Mouse (Mus musculus) forelimb bud, embryonic 11.5 days (tissue): ENCODE measurements around the gene Nubp1.

ENCODE experiments used
- DNase-seq: peaks from one replicate; pipeline ENCODE4 v3.0.0-alpha.2; 2012; ENCODE audit warnings: low read depth, low spot score

Nubp1 gene

DNA sequence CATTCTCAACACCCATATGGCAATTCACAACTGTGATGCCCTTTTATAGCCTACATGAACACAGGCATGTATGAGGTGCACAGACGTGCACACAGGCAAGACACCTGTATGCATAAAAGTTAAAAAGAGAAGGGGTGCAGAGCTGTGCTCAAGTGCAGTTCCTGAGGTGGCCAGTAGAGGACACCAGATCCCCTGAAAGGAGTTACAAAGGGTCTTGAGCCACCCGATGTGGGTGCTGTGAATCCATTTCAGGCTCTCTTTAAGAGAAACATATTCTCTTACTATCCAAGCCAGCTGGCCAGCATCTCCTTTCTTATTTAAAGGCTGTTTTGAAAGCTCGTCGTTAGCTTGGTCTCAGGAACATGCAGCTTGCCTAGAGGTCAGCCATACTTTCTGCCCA, 5.1 kb downstream of the Nubp1 start:
- no peak for DNase-seq

DNA sequence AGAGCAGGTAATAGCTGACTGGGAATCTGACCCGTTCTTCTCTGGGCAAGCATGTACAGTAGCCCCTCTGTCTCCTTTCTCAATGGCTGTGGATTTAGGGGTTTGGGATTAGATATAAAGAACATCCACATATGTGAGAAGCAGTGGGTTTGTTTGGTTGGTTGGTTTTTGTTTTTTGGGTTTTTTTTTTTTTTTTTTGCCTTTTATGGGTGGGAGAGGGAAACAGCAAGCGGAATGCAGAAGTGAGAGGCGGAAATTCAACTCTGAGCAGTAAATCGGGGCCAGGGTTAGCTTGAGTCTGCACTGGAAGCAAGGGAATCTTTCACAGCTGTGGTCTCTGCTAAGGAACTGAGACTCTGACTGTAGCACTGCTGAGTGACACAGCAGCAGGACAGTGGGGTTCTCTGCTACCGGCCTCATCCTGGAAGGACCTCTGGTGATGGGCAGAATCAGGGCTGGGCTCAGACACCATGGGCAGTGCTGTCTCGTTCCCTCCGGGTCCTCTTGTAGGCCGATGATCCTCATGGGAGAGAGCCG, 6.0 kb downstream of the Nubp1 start:
- DNase-seq, result no peak

DNA sequence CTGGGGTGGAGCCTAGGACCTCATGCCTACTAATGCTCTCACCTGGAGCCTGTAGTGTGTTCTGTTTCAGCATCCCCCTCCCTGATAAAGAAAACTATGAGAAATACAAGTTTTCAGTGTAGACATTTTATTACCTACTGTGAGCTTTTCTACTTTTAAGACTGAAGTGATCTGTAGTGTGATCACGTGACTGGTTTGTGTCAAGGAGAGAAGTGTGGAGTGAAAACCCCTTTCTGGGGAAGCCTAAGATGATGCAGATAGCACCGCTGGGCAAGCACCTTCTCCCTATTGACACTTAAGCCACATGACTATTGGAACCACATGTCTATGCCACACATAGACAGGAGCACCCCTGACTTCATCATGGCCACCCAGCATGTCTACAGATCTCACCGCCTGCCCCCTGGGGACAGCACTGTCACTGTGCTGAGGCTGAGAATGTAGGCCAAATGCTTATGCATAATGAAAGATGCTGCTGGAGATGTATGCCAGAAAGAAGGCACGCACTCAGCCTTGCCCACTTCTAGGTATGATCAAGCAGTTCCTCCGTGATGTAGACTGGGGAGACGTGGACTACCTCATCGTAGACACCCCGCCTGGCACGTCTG, 8.8 kb downstream of the Nubp1 start:
- DNase-seq, result no peak

DNA sequence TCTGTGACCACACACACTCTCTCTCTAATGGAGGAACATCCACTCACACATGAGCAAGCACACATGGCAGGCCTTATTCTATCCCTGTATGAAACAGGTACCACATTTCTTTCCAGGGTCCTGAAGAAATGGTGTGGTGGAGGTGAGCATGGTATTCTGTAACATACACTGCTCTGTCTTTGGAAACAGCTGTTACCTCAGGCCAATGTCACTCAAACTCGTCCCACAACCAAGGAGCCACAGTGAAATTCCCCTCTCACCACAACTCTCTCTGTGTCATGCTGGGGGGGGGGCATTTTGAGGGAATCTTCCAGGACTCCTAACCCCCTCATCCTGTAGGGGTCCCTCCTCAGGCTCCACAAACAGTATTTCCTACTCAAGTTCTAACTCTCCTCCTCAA, 20.2 kb downstream of the Nubp1 start:
- DNase-seq, result no peak

DNA sequence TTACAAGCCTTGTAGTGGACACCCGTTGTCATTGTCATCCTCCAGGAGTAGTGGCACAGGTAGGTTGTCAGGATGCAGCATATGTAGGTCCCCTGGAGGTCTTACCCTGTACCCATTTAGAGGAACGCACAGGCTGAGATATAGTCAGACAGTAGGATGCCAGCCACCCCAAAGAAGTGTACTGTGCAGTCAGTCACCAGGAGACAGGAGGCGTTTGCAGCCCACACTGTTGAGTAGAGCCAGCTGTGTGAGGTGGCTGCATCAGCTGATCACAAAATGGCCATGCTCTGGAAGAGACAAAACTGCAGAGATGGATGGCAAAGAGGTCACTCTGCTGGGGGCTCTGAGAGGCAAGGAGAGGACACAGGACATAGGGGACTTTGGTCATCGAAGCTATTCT, 20.6 kb downstream of the Nubp1 start:
- no peak for DNase-seq

DNA sequence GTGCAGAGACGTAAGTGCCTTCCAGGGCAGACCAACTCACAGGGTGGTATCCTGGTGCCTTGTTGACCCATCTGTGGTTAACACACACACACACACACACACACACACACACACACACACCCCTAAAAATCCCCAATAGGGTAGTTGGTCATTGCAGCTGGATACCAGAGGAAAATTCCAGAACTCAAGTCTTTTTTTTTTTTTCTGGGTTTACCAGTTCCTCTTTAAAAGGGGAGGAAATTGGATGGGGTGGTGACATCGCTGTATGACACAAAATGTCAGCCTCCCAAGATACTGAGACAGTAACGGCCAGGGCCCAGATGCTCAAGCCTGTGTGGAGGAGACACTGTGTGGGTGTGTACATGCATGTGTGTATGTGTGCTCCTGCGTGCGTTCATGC, 21.6 kb downstream of the Nubp1 start:
- DNase-seq, result no peak

DNA sequence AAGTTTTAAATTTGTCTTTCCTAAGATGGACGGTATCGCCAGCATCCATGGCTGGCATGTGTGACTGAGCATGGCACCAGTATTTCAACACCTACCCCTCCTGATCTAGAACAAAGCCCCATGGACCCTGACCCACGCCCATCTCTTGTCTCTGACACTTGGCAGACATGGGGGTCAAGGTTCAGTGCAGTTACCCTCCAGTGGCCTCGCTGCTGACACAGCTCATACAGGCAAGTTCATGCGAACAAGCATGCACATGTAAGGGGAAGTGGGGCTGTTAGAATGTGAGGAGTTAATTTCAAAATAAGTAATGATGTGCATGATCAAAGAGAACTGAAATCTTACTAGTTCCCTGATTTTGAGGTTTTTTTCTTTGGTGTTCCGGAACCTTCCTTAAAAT, 24.4 kb downstream of the Nubp1 start:
- DNase-seq, result no peak

DNA sequence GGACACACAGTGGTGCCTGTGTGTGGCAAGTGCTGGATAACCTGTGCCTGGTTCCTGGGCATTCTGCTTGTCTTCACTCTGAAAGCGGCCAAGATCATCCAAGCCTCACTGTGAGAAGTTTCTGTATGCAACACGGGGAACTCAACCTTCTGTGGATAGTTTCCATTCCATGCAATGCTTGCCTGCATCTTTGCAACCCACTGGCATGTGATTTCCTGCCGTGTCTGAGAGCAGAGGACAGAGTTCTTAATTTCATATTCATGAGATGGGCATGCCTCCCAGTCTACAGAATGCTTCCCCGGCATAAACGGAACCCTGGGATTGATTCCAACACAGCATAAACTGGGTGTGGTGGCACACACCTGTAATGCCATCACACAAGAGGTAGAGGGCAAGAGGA, 26.3 kb downstream of the Nubp1 start:
- no peak for DNase-seq

DNA sequence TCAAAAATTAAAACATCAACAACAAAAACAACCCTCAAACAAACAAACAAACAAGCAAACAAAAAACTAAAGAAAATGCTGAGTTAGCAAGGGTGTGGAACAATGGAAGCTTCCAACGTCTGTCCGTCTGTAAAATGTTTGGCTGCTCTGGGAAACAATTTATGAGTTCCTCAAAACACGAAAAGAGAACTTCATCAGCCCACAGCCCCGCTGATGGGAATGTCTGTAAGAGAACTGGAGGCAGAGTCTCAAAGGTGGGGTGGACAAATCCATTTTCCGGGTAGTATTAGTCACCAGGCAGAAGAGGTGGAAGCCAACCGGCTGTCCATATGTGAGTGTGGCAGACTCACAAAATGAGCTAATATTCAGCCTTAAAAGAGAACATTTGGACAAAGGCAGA, 29.6 kb downstream of the Nubp1 start:
- DNase-seq, result no peak

DNA sequence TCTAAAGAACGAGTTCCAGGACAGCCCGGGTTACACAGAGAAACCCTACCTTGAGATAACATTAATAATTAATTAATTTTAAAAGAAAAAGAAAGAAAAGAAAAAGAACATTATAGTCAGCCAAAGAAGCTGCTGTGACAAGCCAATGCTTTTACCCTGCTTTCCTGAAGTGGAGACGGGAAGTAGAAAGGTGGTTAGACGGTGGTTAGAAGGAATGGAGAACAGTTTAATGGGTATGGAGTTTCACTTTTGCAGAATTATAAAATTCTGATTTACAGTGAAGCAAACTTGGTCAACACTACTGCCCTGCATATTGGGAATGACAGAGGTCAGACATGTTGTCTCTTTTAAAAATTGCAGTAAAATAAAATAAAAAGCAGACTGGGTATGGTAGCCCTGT, 30.0 kb downstream of the Nubp1 start:
- no peak for DNase-seq

DNA sequence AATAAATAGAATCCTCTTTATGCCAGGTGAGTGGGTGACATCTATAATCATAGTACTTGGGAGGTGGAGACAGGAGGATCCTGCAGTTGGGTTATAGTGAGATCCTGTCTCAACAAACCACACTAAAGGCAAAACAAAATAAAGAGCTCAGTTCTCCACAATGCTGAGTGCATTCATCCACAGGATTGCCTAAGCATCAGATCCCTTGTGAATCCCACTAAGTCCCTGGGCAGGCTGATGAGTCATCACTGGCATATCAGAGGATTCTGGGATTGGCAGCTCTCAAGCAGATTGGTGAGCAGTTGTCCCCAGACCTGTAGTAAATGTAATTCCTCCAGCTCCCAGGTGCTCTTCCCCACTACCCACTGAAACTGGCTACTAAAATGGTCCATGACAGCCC, 32.0 kb downstream of the Nubp1 start:
- DNase-seq, result no peak

DNA sequence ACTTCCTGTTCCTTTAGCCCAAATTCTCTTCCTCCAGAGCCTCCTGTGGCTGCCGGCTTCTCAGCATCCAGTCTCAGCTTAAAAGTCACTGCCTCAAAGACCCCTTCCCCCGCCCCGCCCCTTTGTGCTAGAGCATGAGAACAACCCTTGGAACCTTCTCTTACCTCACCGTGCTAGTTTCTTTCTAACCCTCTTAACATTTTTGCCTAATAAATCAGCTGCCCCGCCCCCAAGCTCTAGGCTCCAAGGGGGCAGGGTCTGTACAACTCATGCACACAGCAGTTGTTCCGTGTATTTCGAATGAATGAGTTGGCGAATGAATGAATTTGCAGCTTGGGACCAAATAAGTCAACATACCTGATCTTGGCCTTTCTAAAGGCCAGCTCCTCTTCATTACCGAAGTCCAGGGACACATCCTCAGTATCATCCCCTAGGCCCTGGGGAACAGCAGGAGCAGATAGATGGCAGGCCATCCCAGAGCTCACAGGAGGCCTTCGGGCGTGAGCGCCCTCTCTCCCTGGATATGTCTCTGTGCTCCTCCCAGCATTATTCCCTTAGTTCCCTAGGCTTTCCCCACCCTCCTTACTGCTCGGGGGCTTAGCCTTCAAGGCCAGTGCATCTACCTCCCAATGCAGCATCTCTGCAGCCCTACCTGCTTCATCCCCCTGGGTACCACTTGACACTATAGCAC, 35.0 kb downstream of the Nubp1 start:
- DNase-seq, result no peak

DNA sequence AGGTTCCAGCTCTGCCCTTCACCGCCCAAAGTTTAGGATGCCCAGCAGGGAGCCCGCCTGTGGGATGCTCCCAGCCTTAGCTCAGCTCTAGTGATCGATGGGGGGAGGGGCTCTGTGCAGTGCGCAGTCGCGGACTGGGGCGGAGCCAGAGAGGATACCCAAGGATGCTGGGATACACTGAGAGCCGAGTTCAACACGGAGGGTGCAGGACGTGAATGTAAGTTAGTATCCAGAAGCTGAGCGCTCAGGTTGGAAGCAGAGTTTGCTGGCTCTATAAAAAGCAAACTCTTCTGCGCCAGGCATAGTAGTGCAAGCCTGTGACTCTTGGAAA, 35.5 kb downstream of the Nubp1 start, which contains the start of gene Tvp23a:
TSS of gene Tvp23a (minus strand) at position 99 of the 331 bp plus-strand sequence.
- DNase-seq, result peak; percentile 82

DNA sequence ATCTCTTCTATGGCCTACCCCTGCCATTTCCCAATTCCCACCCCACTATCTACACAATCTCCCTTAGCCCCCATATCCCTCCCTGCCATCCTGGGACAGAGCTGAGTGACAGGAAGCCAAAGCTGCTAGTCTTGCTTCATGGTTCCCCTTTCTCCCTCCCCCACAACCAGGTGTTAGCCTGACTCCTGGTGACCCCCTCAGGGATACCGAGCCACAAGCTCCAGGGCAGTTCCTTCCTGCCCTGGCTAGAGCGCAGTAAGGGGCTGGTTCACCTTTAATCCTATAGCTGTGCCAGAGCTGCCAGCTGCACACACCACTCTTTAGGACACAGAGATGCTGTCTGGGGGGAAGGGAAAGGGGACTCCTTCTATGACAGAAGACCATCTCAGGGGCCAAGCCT, 36.0 kb downstream of the Nubp1 start:
- no peak for DNase-seq

DNA sequence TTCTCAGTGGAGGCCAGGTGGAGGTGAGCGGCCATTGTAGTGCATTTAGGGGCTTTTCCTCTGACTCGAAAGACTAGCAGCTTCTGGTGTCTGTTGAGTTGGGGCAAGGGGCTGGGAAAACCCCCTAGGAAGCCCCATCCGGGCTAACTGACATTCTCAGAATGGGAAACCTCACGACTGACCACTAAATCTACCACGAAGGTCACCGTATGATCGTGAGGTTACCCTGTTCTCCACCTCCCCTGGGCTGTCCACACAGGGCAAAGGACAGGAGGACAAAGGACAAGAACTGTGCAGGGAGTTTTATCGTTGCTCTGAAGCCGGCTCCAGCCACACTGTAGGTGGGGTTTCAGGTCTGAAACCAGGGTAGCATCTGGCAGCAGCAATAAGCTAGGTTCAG, 37.2 kb downstream of the Nubp1 start:
- no peak for DNase-seq

DNA sequence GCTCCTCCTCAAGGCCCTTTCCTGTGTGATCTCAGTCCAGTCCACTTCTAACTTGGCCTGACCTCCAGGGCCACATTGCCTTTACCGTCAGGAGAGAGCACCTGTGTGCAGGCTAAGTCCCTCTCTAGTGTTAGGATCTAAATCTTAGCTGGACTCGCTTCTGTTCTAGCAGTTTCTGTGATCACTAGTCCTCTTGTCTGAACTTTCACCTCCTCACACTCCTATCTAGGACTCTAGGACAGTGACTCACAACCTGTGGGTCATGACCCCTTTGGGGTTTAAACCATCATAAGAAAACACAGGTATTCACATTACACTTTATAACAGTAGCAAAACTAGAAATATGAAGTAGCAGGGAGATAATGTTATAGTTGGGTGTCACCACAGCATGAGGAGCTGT, 40.2 kb downstream of the Nubp1 start:
- no peak for DNase-seq

DNA sequence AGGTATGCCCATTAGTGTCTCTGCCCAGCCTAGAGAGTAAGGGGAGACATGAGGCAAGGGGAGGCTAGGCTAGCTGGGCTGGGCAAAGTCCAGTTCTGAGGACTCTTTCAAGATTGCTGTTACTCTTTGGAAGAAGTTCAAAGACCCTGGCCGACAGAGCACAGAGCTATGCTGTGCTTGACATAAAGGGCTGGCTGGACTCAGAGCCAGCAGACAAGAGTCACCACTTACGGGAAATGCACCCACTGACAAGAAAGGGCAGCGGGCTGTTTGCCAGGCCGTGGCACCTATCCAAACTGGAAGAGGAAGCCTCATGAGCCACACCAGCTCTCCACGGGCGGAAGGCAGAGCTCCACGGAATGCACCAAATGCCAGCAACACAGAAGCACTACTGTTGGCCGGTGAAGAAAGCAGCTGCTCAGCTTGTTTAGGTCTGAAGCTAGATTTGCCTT, 40.7 kb downstream of the Nubp1 start:
- DNase-seq, result no peak

DNA sequence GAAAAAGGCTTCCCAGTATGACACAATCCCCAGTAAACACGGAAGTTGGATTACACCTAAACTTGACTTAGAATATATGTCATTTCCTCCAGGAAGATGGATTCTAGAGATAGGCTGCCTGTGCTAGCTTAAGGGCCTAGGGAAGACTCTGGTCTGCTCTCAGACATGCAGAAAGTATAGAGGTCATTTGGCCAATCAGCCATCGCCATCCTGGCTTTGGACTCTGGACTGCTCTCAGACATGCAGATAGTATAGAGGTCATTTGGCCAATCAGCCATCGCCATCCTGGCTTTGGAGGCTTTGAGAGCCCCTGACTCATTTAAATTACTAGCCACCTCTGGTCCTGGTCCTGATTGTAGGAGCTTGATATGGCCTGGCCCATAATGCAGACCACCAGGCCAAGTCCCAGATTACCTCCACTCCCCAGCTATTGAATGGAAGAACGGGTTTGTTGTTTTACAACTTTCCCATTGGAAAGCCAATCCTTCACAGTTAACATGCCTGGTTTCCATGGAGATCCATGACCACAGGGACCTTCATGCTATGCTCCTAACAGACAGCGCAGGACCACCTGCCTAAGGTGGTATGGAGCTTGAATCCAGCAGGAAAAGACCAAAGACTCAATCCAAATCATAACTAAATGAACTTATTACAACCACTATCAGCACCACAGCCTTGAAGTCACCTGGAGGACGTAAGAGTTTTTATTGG, 42.3 kb downstream of the Nubp1 start:
- DNase-seq, result peak; percentile 54

DNA sequence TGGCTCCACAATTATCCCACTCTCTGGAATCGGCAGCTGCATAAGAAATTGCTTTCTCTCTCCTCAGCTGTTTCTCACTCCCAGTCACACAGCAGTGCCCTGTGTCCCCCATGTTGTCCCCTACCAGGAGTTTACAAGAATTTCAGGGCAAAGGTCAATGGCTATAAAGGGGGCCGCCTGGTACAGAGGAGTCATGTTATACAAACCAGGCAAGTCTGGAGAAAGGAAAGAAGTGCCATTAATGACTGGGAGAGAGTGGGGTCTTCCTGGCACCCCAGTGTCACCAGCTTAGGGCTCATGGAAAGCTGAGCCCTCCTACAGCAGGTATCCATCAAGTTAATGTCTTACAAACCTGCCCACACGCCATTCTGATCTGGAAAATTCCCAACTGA, 42.8 kb downstream of the Nubp1 start:
- peak; percentile 77 for DNase-seq

DNA sequence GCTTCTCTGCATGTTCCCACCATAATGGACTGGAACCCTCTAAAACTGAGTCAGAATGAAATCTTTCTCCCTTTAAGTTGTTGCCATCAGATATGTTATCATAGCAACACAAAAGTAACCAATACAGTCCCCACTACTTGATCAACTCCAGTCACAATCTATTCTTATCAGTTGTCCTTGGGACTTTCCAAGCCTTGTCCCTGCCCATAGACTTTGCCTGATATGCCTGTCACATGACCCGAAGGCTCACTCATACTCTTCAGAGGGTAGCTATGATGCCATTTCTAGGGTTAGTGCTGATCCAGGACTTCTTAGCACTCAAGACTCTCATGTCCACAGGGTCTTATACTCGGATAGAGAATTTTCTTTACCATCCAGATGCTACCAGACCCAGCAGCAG, 48.4 kb downstream of the Nubp1 start:
- DNase-seq, result no peak

DNA sequence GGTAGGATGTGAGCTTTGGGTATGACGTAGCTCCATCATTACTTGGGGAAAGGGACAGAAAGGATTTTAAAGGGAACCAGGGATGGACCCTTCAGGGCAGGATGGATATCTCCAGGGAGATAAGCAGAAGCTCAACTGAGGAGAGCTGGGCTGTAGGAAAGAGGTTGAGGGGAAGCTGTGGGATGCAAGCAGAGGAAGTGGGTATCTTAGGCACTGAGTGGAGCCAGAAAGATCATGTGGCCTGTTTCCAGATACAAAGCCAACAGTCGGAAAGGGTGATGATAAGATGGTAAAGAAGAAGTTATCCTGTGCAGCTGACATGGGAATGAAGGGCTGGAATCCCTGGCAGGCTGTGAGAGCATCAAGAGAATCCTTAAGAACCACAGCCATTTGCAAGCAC, 49.4 kb downstream of the Nubp1 start:
- no peak for DNase-seq

DNA sequence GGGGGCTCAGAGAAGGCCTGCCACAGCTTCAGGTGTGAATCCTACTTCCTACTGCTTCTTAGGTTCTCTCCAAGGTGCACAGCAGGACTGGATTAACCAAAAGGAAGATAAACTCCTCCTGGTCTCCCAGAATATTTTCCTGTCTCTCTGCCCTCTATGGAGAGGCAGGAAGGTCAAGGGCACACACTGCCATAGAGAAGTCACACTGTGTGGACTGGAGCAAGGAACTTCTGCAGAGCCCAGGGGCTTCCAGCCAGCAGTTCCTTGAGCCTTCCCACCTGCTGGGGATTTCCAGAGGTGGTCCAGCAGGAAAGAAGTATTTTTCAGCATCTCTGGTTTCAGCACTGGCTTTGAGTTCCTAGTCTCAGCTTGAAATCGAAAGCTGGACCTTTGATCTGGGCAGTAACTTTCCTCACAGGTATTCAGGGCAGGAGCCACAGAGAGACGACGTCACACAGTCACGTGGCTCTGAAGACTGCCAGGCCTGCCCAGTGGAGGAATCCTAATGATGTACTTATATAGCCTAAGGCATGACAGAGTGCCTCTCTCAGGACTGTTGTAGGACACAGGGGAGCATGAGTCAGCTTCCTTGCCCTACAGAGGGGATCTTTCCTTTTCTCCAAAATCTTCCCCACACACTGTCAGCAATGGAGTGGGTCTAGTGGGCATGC, 53.4 kb downstream of the Nubp1 start:
- no peak for DNase-seq
